Mouse (Mus musculus) MEL (cell line): ENCODE measurements around the gene Trmt61a. TPM values are rescaled to one million over a fixed set of nuclear protein-coding genes. Genes with fewer than 3 reads are reported as not detected.
A peak's percentile ranks its signal among the peaks of the same experiment; 100 is the strongest.

Source experiments
- DNase-seq: peaks from one replicate; pipeline ENCODE4 v3.0.0; 2011; ENCODE audit warnings: low read depth, low spot score
- H3K27ac ChIP-seq: 2 replicates; pipeline ENCODE4 v1.5.1; 2012; ENCODE audit warnings: low read depth, mild to moderate bottlenecking, control low read depth, low read length, moderate library complexity; ENCODE audit not compliant: control insufficient read depth
- H3K27me3 ChIP-seq, 2 experiments: fragments of 150-350 bp in 1 of 2; sonication (generic) in 1 of 2; 2 replicates each; pipeline ENCODE4 v1.6.1; 2012; ENCODE audit warnings: low read length in 2 of 2, mild to moderate bottlenecking in 2 of 2, improper control_type of control experiment in 1 of 2, moderate library complexity in 1 of 2; ENCODE audit not compliant: insufficient read depth in 2 of 2, control insufficient read depth in 1 of 2
- H3K36me3 ChIP-seq, 2 experiments: 2 replicates each; pipeline ENCODE4 v1.6.1; 2012 to 2014; ENCODE audit warnings: low read length in 2 of 2, improper control_type of control experiment in 1 of 2, inconsistent platforms in 1 of 2, mild to moderate bottlenecking in 1 of 2; ENCODE audit not compliant: insufficient read depth in 2 of 2, control insufficient read depth in 1 of 2
- H3K4me1 ChIP-seq, 2 experiments: fragments of 150-350 bp in 1 of 2; sonication (generic) in 1 of 2; 2 replicates each; pipeline ENCODE4 v1.6.1; 2012; ENCODE audit warnings: low read length in 2 of 2, improper control_type of control experiment in 1 of 2, mild to moderate bottlenecking in 1 of 2; ENCODE audit not compliant: insufficient read depth in 2 of 2, control insufficient read depth in 1 of 2
- H3K4me3 ChIP-seq, 2 experiments: fragments of 150-350 bp in 1 of 2; sonication (generic) in 1 of 2; 2 replicates each; pipeline ENCODE4 v1.5.1; 2012; ENCODE audit warnings: low read depth in 2 of 2, low read length in 2 of 2, mild to moderate bottlenecking in 2 of 2, moderate library complexity in 2 of 2, control low read depth in 1 of 2, improper control_type of control experiment in 1 of 2; ENCODE audit not compliant: control insufficient read depth in 1 of 2, insufficient read depth in 1 of 2
- H3K79me2 ChIP-seq: 2 replicates; pipeline ENCODE4 v1.6.1; 2012; ENCODE audit warnings: mild to moderate bottlenecking, low read length, moderate library complexity; ENCODE audit not compliant: control insufficient read depth, poor library complexity, insufficient read depth
- H3K9ac ChIP-seq: 2 replicates; pipeline ENCODE4 v1.6.1; 2012; ENCODE audit warnings: low read depth, mild to moderate bottlenecking, control low read depth, low read length, moderate library complexity; ENCODE audit not compliant: control insufficient read depth, poor library complexity, severe bottlenecking
- H3K9me3 ChIP-seq: fragments of 150-350 bp; sonication (generic); replicated peaks from 2 replicates; pipeline ENCODE4 v1.6.1; 2012; ENCODE audit warnings: mild to moderate bottlenecking, low read length, improper control_type of control experiment, moderate library complexity; ENCODE audit not compliant: insufficient read depth
- CTCF ChIP-seq, 3 experiments: IDR thresholded peaks in 2 of 3; conservative IDR thresholded peaks in 1 of 3; 2 replicates each; pipeline ENCODE4 v1.5.1; 2011 to 2012; ENCODE audit warnings: low read length in 3 of 3, low read depth in 2 of 3, mild to moderate bottlenecking in 2 of 3, improper control_type of control experiment in 1 of 3, inconsistent platforms in 1 of 3, mixed read lengths in 1 of 3, moderate library complexity in 1 of 3; ENCODE audit not compliant: control insufficient read depth in 1 of 3, insufficient read depth in 1 of 3, poor library complexity in 1 of 3, severe bottlenecking in 1 of 3
- E2F4 ChIP-seq: IDR thresholded peaks from 2 replicates; pipeline ENCODE4 v1.6.1; 2011; ENCODE audit warnings: low read depth, low read length, improper control_type of control experiment, borderline replicate concordance
- EP300 ChIP-seq, 2 experiments: IDR thresholded peaks; 2 replicates each; pipeline ENCODE4 v1.6.1; 2011; ENCODE audit warnings: improper control_type of control experiment in 2 of 2, low read length in 2 of 2, low read depth in 1 of 2, mild to moderate bottlenecking in 1 of 2
- GATA1 ChIP-seq: IDR thresholded peaks from 2 replicates; pipeline ENCODE4 v1.6.1; 2011; ENCODE audit warnings: low read depth, low read length, improper control_type of control experiment
- HCFC1 ChIP-seq: IDR thresholded peaks from 2 replicates; pipeline ENCODE4 v1.6.1; 2012; ENCODE audit warnings: low read depth, mild to moderate bottlenecking, inconsistent platforms, low read length, improper control_type of control experiment, moderate library complexity
- JUND ChIP-seq: IDR thresholded peaks from 2 replicates; pipeline ENCODE4 v1.6.1; 2011; ENCODE audit warnings: low read depth, mild to moderate bottlenecking, improper control_type of control experiment, low read length
- MAFK ChIP-seq: IDR thresholded peaks from 2 replicates; pipeline ENCODE4 v1.6.1; 2011; ENCODE audit warnings: low read depth, mild to moderate bottlenecking, low read length, improper control_type of control experiment, borderline replicate concordance
- MAZ ChIP-seq: IDR thresholded peaks from 2 replicates; pipeline ENCODE4 v1.6.1; 2012; ENCODE audit warnings: low read depth, mild to moderate bottlenecking, inconsistent platforms, low read length, improper control_type of control experiment
- MEF2A ChIP-seq: IDR thresholded peaks from 2 replicates; pipeline ENCODE4 v1.6.1; 2014; ENCODE audit warnings: low read depth, mild to moderate bottlenecking, inconsistent platforms, low read length, improper control_type of control experiment; ENCODE audit not compliant: poor library complexity, insufficient replicate concordance, severe bottlenecking; ENCODE audit errors: extremely low read depth
- MXI1 ChIP-seq: IDR thresholded peaks from 2 replicates; pipeline ENCODE4 v1.6.1; 2011; ENCODE audit warnings: mild to moderate bottlenecking, low read depth, low read length, improper control_type of control experiment
- MYC ChIP-seq: IDR thresholded peaks from 2 replicates; pipeline ENCODE4 v1.6.1; 2011; ENCODE audit warnings: low read depth, mild to moderate bottlenecking, low read length, improper control_type of control experiment, moderate library complexity
- NELFE ChIP-seq: IDR thresholded peaks from 2 replicates; pipeline ENCODE4 v1.6.1; 2011; ENCODE audit warnings: low read depth, low read length, improper control_type of control experiment
- POLR2AphosphoS5 ChIP-seq: IDR thresholded peaks from 2 replicates; pipeline ENCODE4 v1.6.1; 2012; ENCODE audit warnings: low read depth, borderline replicate concordance, mild to moderate bottlenecking, inconsistent platforms, low read length, moderate library complexity, mixed read lengths
- RAD21 ChIP-seq: IDR thresholded peaks from 2 replicates; pipeline ENCODE4 v1.6.1; 2011; ENCODE audit warnings: mild to moderate bottlenecking, low read depth, low read length, improper control_type of control experiment
- SIN3A ChIP-seq: IDR thresholded peaks from 2 replicates; pipeline ENCODE4 v1.6.1; 2012; ENCODE audit warnings: low read length, improper control_type of control experiment, inconsistent platforms
- TBP ChIP-seq: IDR thresholded peaks from 2 replicates; pipeline ENCODE4 v1.8.0; 2011; ENCODE audit warnings: low read depth, low read length, improper control_type of control experiment
- TCF12 ChIP-seq: IDR thresholded peaks from 2 replicates; pipeline ENCODE4 v1.6.1; 2014; ENCODE audit warnings: low read depth, mild to moderate bottlenecking, inconsistent platforms, low read length, improper control_type of control experiment, moderate library complexity
- UBTF ChIP-seq: IDR thresholded peaks from 2 replicates; pipeline ENCODE4 v1.6.1; 2012; ENCODE audit warnings: low read depth, mild to moderate bottlenecking, inconsistent platforms, low read length, improper control_type of control experiment, moderate library complexity, borderline replicate concordance; ENCODE audit not compliant: insufficient read depth
- ZC3H11A ChIP-seq: IDR thresholded peaks from 2 replicates; pipeline ENCODE4 v1.6.1; 2012; ENCODE audit warnings: low read depth, mild to moderate bottlenecking, inconsistent platforms, low read length, improper control_type of control experiment
- ZKSCAN1 ChIP-seq: IDR thresholded peaks from 2 replicates; pipeline ENCODE4 v1.6.1; 2012; ENCODE audit warnings: low read depth, mild to moderate bottlenecking, inconsistent platforms, low read length, improper control_type of control experiment, moderate library complexity
- ZMIZ1 ChIP-seq: IDR thresholded peaks from 2 replicates; pipeline ENCODE4 v1.6.1; 2012; ENCODE audit warnings: low read depth, mild to moderate bottlenecking, inconsistent platforms, low read length, improper control_type of control experiment, moderate library complexity
- polyA plus RNA-seq, 2 experiments: library from polyadenylated mRNA; stranded (reverse) in 1 of 2; unstranded in 1 of 2; fragments of >175 nt in 1 of 2; fragments of >200 nt in 1 of 2; gene quantifications; 2 replicates each; pipeline versions ENCODE4 v1.2.1 to v1.2.4; 2012; ENCODE audit warnings: low replicate concordance in 2 of 2, low read depth in 1 of 2; ENCODE audit not compliant: insufficient read length in 2 of 2, insufficient read depth in 1 of 2, missing spikeins in 1 of 2
- total RNA-seq: library from RNA; depleted of rRNA; stranded (reverse); fragments of 300-350 nt; gene quantifications from 2 replicates; pipeline ENCODE4 v1.2.3, GENCODE M21; 2012

Trmt61a gene
- total and polyA plus RNA-seq, 3 experiments, result 41.4 to 77.5 TPM; not detected in 1

DNA sequence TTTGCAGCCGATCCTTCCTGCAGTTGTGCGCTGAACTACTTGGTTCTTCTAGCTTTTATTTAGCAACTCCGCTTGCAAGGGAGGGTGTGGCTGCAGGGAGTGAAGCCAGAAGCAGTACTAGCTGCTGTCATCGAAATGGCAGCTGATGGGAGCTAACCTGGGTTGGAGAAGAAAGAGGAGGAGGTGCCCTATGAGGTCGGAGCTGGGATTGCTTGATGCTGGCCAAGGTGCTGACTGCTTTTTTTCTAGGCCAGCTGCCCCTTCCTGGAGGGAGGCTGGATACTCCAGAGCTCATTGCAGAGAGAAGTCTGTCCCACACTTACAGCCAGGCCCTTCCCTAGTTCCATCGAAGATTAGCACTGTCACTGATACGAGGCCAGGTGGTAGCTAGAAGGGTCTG is 1.1 kb downstream of the Trmt61a start:
- H3K4me3 ChIP-seq, result peak overlapping the region; percentile 84 to 93
- no peak for TF ChIP-seq GATA1
- no peak for TF ChIP-seq NELFE
- no peak for TF ChIP-seq MAFK
- peak; percentile 71 for TF ChIP-seq SIN3A
- TF ChIP-seq MYC, result no peak
- TF ChIP-seq ZKSCAN1, result no peak
- TF ChIP-seq MEF2A, result no peak
- TF ChIP-seq RAD21, result no peak
- TF ChIP-seq ZMIZ1, result no peak
- TF ChIP-seq MXI1, result peak; percentile 56; the same call in 1 of the 2 replicates
- no peak for TF ChIP-seq MAZ
- TF ChIP-seq, all 39 proteins: peak for 2
- Histone ChIP-seq H3K4me1 (peaks cover 8 to 17% of the 10 kb centered on the region in 2 experiments), H3K9me3 (no peaks in the 10 kb centered on the region), H3K27me3 (no peaks in the 10 kb centered on the region), H3K9ac (peak overlapping the region; percentile 91), H3K79me2 (peaks cover 25% of the 10 kb centered on the region), H3K36me3 (peaks cover 0 to 12% of the 10 kb centered on the region in 2 experiments; a peak in 2 of 4 replicates), H3K27ac (no peak overlapping the region)
- DNase-seq, result peak; percentile 58

DNA sequence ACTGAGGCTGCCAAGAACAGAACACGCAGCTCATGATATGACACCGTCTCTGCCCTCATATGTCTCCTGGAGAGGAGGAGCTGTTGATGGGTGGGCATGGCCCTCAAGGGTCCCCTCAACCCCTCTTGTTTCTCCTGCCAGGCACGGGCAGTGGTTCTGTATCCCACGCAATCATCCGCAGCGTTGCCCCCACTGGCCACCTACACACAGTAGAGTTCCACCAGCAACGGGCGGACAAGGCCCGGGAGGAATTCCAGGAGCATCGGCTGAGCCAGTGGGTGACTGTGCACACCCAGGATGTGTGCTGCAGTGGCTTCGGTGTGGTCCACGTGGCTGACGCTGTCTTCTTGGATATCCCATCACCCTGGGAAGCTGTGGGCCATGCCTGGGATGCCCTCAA is 2.8 kb downstream of the Trmt61a start:
- TF ChIP-seq EP300 (IDR thresholded peaks at IDR 0.05; ENCODE audit: low read depth in 1 of 2, low read length in 2 of 2) (no peak), MAZ (no peak), POLR2AphosphoS5 (no peak), E2F4 (no peak), ZC3H11A (no peak), TCF12 (no peak), JUND (no peak), ZMIZ1 (no peak), CTCF (IDR thresholded peaks at IDR 0.05 in 2 of 3, conservative IDR thresholded peaks at IDR 0.05 in 1 of 3; ENCODE audit: control insufficient read depth in 1 of 3, insufficient read depth in 1 of 3, low read depth in 2 of 3, low read length in 3 of 3, poor library complexity in 1 of 3, severe bottlenecking in 1 of 3) (no peak), TBP (no peak), HCFC1 (no peak), UBTF (no peak)
- Histone ChIP-seq H3K4me3 (no peak overlapping the region), H3K9me3 (no peaks in the 10 kb centered on the region), H3K4me1 (peaks cover 4 to 11% of the 10 kb centered on the region in 2 experiments; a peak in 3 of 4 replicates), H3K27ac (no peak overlapping the region), H3K27me3 (no peaks in the 10 kb centered on the region), H3K9ac (no peak overlapping the region), H3K79me2 (peaks cover 25% of the 10 kb centered on the region), H3K36me3 (peaks cover 0 to 6% of the 10 kb centered on the region in 2 experiments; a peak in 2 of 4 replicates)
- no peak for DNase-seq
